Mouse (Mus musculus): ENCODE data around the gene Ctdnep1.

Ctdnep1 gene

GRCm38 (mm10) chr11:69983377-69983776 is 2.4 kb downstream of the Ctdnep1 start:
- no peak for DNase-seq (ENCODE audit: low read depth, low spot score)

- DNase-seq (ENCODE audit: low read depth, low spot score): no peak
Observed at GRCm38 (mm10) chr11:69984431-69984830, 3.5 kb downstream of the Ctdnep1 start.

GRCm38 (mm10) chr11:69989949-69990348 is 9.0 kb downstream of the Ctdnep1 start:
- DNase-seq (ENCODE audit: low read depth, low spot score): no peak

GRCm38 (mm10) chr11:69990850-69991691 is 10.1 kb downstream of the Ctdnep1 start, which contains the start of gene Gabarap:
TSS of gene Gabarap (plus strand) at chr11:69991143.
- DNase-seq (ENCODE audit: low read depth, low spot score): peak; percentile 96

- no peak for DNase-seq (ENCODE audit: low read depth, low spot score)
Observed at GRCm38 (mm10) chr11:69991711-69992110, 10.8 kb downstream of the Ctdnep1 start.

GRCm38 (mm10) chr11:69992396-69992795 is 11.4 kb downstream of the Ctdnep1 start:
- DNase-seq (ENCODE audit: low read depth, low spot score): no peak

- no peak for DNase-seq (ENCODE audit: low read depth, low spot score)
Observed at GRCm38 (mm10) chr11:69992932-69993331, 12.0 kb downstream of the Ctdnep1 start.

GRCm38 (mm10) chr11:69994401-69995090 is 13.6 kb downstream of the Ctdnep1 start:
- DNase-seq (ENCODE audit: low read depth, low spot score): no peak

- peak; percentile 99 for DNase-seq (ENCODE audit: low read depth, low spot score)
Observed at GRCm38 (mm10) chr11:69995391-69995960, 14.5 kb downstream of the Ctdnep1 start, which contains the start of gene Phf23. TSS of gene Phf23 (plus strand) at chr11:69995777.

- DNase-seq (ENCODE audit: low read depth, low spot score): no peak
Observed at GRCm38 (mm10) chr11:69996161-69997061, 15.5 kb downstream of the Ctdnep1 start.

- DNase-seq (ENCODE audit: low read depth, low spot score): peak; percentile 79
Observed at GRCm38 (mm10) chr11:69997070-69997509, 16.1 kb downstream of the Ctdnep1 start.

- no peak for DNase-seq (ENCODE audit: low read depth, low spot score)
Observed at GRCm38 (mm10) chr11:69998567-69999491, 17.9 kb downstream of the Ctdnep1 start.

- no peak for DNase-seq (ENCODE audit: low read depth, low spot score)
Observed at GRCm38 (mm10) chr11:69999666-70000065, 18.7 kb downstream of the Ctdnep1 start.

GRCm38 (mm10) chr11:70000396-70000898 is 19.5 kb downstream of the Ctdnep1 start, which contains the start of gene Dvl2:
TSS of gene Dvl2 (plus strand) at chr11:70000595.
- DNase-seq (ENCODE audit: low read depth, low spot score): peak; percentile 96

- DNase-seq (ENCODE audit: low read depth, low spot score): no peak
Observed at GRCm38 (mm10) chr11:70001159-70001558, 20.2 kb downstream of the Ctdnep1 start.

GRCm38 (mm10) chr11:70001865-70002264 is 20.9 kb downstream of the Ctdnep1 start:
- peak; percentile 60 for DNase-seq (ENCODE audit: low read depth, low spot score)

- DNase-seq (ENCODE audit: low read depth, low spot score): no peak
Observed at GRCm38 (mm10) chr11:70002471-70002870, 21.5 kb downstream of the Ctdnep1 start.

GRCm38 (mm10) chr11:70005521-70005920 is 24.6 kb downstream of the Ctdnep1 start:
- no peak for DNase-seq (ENCODE audit: low read depth, low spot score)

GRCm38 (mm10) chr11:70010033-70010432 is 29.1 kb downstream of the Ctdnep1 start:
- DNase-seq (ENCODE audit: low read depth, low spot score): no peak

GRCm38 (mm10) chr11:70010548-70010947 is 29.6 kb downstream of the Ctdnep1 start:
- no peak for DNase-seq (ENCODE audit: low read depth, low spot score)

Data from forelimb bud, embryonic 11.5 days (tissue).